Mouse (Mus musculus): ENCODE data around the gene Gm21094.
"Not testable (repeated sequence)": the region's sequence is repeated elsewhere in the genome, so short reads cannot be mapped to it uniquely, and the experiment has no call there.

The Gm21094 gene

GRCm38 (mm10) chrY:32620343-32620742, at the start of gene Gm21094:
Gm21094 (minus strand) TSS chrY:32620443.
- DNase-seq (ENCODE audit: low read depth, low spot score) = not testable (repeated sequence)

Measured in CD4-positive helper T cell, adult 2 months (primary cell).